Mouse (Mus musculus): ENCODE measurements around the gene Mypn.

Mypn gene

GRCm38 (mm10) chr10:63155668-63156350 is 47.9 kb downstream of the Mypn start:
- in situ Hi-C loops (cut with MboI) = loop anchor here (10.0 kb wide), 3 partner anchors 109 to 229 kb away; partner anchors contain the start of genes Dnajc12 and Sirt1

DNA sequence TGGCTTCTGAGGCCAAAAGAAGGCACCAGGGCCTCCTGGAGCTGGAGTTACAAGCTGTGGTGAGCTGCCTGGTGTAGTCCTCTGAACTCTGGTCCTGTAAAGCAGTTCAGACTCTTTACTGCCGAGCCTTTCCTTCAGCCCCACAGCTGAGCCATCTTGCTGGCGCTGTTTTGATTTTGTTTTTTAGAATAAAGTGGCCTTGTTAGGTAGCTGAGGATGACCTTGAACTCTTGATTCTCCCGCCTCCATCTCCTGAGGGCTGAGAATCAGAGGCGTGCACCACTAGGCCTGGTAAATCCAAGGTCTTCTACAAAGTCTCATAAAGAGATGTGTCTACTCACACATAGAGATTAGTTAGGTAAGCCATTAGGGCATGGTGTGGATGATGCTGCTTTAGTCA is 49.0 kb downstream of the Mypn start:
- in situ Hi-C loops (cut with MboI) = loop anchor here (10.0 kb wide), 3 partner anchors 110 to 230 kb away; partner anchors contain the start of genes Dnajc12 and Sirt1

- in situ Hi-C loops (cut with MboI) = loop anchor here (10.0 kb wide), 3 partner anchors 111 to 231 kb away; partner anchors contain the start of genes Dnajc12 and Sirt1
Observed at GRCm38 (mm10) chr10:63154226-63154625, 49.5 kb downstream of the Mypn start.

DNA sequence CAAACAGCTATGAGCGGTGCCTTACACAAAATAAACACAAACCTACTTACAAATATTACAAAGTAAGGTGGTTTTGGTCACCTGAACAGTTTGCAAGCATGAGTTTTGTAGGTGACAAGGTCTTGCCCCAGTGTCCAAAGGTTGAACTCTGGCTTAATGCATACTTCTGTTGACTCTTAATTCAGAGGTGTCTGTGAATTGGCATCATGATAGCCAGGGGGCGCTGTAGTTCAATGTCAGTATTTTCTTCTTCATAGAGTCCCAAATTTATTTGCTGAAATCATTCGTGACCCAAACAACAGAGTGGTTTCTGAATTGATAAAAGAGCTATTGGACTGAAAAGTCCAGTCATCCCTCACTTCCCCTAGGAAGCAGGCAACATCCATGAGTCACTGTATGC is 50.2 kb downstream of the Mypn start:
- in situ Hi-C loops (cut with MboI) = loop anchor here (10.0 kb wide), 3 partner anchors 111 to 231 kb away; partner anchors contain the start of genes Dnajc12 and Sirt1

- in situ Hi-C loops (cut with MboI) = loop anchor here (10.0 kb wide), 3 partner anchors 112 to 232 kb away; partner anchors contain the start of genes Dnajc12 and Sirt1
Observed at GRCm38 (mm10) chr10:63152358-63152757, 51.4 kb downstream of the Mypn start.

DNA sequence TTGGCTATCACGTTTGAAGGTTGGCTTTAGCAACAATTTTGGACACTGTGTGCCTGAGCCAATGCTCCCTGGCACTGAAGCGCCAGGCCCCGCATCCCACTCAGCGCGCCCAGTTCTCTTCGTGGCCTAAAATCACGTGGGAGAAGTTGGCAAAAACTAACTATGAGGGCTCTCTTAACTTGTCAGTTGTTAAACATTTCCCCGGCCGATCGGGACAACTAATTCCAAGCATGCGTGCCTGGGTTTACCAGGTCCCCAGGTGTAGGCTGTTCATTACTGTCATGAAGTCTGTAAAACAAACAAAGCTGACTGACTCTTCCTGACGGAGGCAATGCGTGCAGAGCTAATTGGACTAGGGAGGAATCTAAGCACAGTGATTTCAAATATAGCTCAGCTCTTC is 61.1 kb downstream of the Mypn start:
- in situ Hi-C loops (cut with MboI) = no loop called here

DNA sequence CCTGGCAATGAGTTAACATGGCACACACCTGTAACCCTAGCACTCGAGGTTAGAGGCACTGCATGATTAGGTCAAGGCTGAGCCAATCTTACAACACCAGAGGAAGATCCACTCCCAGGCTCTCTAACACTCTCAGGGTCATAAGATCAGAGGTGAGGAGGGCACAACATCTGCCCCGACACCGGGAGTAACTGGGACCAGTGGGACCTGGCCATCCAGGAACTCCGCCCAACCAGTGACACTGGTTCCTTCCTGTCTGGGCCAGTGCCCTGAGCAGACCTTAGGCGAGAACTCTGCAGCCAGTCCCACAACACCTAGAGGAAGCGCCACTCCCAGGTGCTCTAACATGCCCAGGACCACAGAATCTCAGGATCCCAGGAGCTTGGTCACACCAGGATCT is 67.3 kb downstream of the Mypn start:
- in situ Hi-C loops (cut with MboI) = no loop called here

GRCm38 (mm10) chr10:63135680-63136079 is 68.1 kb downstream of the Mypn start:
- in situ Hi-C loops (cut with MboI) = no loop called here

DNA sequence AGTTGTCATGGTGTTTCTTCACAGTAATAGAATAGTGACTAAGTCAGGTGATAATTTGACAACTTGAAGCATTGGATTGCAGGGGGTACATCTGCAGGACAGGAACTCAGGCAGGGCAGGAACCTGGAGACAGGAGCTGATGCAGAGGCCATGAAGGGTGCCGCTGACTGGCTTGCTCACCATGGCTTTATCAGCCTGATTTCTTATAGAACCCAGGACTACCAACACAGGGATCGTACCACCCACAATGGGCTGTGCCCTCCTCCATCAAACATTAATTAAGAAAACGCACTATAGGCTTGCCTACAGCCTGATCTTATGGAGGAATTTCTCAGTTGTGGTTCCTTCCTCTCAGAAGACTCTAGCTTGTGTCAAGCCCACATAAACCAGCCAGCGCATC is 70.4 kb downstream of the Mypn start:
- in situ Hi-C loops (cut with MboI) = no loop called here

GRCm38 (mm10) chr10:63132356-63132755 is 71.4 kb downstream of the Mypn start:
- in situ Hi-C loops (cut with MboI) = no loop called here

DNA sequence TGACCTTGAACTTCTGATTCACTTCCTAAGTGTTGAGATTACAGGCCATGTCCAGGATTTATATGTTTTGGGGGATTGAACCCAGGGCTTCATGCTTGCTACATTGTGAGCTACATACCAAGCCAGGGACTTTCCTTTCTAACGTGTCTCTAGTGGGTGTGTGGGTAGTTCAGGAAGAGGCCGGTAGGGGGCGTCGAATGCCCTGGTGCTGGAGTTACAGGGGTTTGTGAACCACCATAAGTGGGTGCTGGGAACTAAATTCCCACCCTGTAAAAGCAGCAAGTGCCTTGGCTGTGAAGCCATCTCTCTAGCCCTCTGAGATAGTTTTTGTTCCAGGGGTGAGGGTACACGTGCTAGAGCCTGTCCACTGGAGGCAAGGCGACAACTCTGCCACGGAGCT is 73.3 kb downstream of the Mypn start:
- in situ Hi-C loops (cut with MboI) = no loop called here

GRCm38 (mm10) chr10:63128256-63128655 is 75.5 kb downstream of the Mypn start:
- in situ Hi-C loops (cut with MboI) = no loop called here

DNA sequence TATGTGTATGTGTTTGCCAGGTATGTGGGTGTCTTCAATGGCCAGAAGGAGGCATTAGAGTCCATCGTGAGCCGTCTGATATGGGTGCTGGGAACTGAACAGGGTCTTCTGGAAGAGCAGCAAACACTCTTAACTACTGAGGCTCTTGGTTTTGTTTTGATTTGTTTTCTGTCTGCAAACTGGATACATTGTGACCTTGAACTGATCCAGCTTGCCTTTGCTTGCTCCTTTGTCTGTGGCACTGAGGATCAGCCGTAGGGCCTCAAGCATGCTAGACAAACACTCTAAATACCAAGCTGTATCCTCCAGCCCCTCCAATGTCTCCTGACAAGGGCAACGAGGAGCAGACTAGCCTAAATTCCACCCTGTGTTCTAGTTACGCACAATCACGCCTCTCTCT is 76.6 kb downstream of the Mypn start:
- in situ Hi-C loops (cut with MboI) = no loop called here

GRCm38 (mm10) chr10:63126116-63126515 is 77.6 kb downstream of the Mypn start:
- in situ Hi-C loops (cut with MboI) = no loop called here

DNA sequence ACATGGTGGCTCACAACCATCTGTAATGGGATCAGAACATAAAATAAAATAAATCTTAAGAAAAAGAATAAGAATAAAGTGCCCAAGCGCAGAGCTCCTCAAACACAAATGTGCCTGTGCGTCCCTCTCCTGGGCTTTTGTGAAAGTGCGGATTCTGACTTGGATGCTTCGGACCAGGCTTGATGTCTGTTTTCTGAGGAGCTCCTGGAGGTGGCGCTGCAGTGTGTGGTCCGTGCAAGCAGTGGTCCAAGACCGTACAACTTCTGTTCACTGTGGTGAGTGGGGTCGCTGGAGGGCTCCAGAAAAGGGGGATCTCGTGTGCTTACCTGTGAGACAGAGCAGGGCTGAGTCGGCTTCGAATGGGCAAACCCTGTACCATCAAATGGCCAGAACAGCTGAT is 78.4 kb downstream of the Mypn start:
- in situ Hi-C loops (cut with MboI) = no loop called here

DNA sequence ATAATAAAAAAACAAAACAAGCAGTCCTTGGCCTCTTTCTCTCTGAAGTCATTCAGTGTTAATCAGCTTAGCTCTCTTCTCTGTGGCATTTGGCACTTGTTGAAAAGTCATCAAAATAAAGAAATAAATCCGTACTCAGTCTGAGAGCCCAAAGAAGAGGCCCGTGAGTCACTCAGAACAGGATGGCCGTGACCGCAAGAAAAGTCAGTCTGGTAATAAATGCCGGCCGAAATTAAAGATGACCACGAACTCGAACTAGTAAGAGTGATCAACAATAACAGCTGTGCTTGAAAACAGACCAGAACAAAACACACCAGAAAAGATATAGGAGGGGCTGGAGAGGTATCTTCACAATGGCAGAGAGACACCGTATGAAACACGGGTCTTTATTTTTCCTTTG is 79.7 kb downstream of the Mypn start:
- in situ Hi-C loops (cut with MboI) = no loop called here

DNA sequence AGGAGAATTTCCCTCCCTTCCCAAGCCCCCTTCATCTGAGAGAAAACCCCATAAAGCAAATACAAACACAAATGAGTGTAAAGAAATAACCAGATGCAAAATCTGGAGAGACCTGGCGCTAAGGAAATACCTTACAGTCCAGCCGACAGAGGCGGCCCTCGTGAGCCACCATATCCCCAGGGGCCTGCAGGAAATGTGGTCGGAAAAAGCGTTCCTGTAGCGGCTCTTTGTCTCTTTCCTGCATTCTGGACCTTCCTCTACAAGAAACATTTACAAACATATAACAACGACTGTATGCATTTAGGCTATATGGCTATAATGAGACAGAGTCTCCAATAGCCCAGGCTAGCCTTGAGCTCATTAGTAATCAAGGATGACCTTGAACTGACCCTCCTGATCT is 80.6 kb downstream of the Mypn start:
- in situ Hi-C loops (cut with MboI) = no loop called here

DNA sequence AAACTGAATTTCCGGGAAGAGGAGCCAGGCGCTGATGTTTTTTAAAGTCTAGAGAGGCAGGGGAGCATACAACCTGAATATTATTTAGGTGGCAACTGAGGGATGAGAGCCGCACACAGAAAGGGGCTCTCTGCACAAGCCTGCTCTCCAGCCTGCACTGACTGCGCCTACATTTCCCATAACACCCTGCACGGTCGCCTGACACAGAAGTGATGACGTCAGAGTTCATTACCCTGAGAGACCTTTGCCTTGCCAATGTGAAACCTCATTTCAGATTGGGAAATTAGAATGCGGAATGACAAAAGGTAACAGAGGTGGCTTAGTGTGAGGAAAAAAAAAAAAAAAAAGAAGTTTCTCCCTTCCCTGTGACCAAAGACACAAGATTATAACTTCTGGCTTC is 81.2 kb downstream of the Mypn start:
- in situ Hi-C loops (cut with MboI) = no loop called here

- in situ Hi-C loops (cut with MboI) = no loop called here
Observed at GRCm38 (mm10) chr10:63121961-63122360, 81.8 kb downstream of the Mypn start.

DNA sequence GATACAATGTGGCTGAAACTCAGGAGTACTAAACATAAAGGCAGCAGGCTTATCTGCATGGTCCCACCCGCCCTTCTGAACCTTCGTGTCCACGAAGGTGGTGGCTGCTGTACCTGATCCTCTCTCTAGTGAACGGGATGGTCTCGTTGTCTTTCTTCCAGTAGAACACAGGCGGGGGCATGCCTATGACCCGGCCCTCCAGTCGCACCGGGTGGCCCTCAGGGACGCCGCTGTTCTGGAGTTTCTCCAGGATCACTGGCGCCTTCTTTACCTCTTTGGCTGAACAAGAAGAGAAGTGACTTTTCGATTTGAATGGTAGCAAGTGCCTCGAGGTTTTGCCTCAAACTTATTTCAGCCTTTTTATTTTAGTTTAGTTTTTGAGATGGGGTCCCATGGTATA is 83.8 kb downstream of the Mypn start:
- in situ Hi-C loops (cut with MboI) = no loop called here

DNA sequence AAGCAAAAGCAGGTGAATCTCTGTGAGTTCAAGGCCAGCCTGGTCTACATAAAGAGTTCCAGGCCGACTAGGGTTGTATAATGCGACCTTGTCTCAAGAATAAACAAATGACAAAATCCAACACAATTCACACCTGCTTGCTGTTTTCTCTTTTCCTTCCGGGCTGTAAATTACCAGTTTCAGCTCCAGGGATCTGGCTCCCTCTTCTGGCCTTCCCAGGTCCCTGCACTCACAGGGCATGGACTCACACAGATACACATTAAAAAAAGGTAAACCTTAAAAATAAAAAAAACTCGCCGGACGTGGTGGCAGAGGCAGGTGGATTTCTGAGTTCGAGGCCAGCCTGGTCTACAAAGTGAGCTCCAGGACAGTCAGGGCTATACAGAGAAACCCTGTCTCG is 86.2 kb downstream of the Mypn start:
- in situ Hi-C loops (cut with MboI) = no loop called here

- in situ Hi-C loops (cut with MboI) = no loop called here
Observed at GRCm38 (mm10) chr10:63116376-63116775, 87.4 kb downstream of the Mypn start.

GRCm38 (mm10) chr10:63115881-63116280 is 87.9 kb downstream of the Mypn start:
- in situ Hi-C loops (cut with MboI) = no loop called here
